Mouse (Mus musculus): ENCODE results near the gene Upk3bl. TPM values are rescaled to one million over a fixed set of nuclear protein-coding genes. Genes with fewer than 3 reads are reported as not detected.
"Not testable (repeated sequence)": the region's sequence is repeated elsewhere in the genome, so short reads cannot be mapped to it uniquely, and the experiment has no call there.

The Upk3bl gene
- polyA plus RNA-seq, 1 experiment from 2014 or later, result not detected

GRCm38 (mm10) chr5:136051231-136052085, 2.8 kb upstream of the Upk3bl start:
- Histone ChIP-seq H3K27ac (peak overlapping the region; percentile 60), H3K9me3 (no peaks in the 10 kb centered on the region), H3K4me2 (no peak overlapping the region), H3K9ac (no peak overlapping the region), H3K27me3 (no peaks in the 10 kb centered on the region), H3K4me3 (no peak overlapping the region), H3K4me1 (replicated peaks) (peaks cover 12% of the 10 kb centered on the region), H3K36me3 (no peaks in the 10 kb centered on the region)
- WGBS, result 5% methylated on average over 10 of the region's 10 CpGs
- ATAC-seq (ENCODE audit: low FRiP score), result peak; percentile 80

GRCm38 (mm10) chr5:136052861-136053655, 1.2 kb upstream of the Upk3bl start:
- no peak for ATAC-seq (ENCODE audit: low FRiP score)
- H3K9me3 ChIP-seq, result no peaks in the 10 kb centered on the region
- no peaks in the 10 kb centered on the region for H3K36me3 ChIP-seq
- no peak overlapping the region for H3K9ac ChIP-seq
- peaks cover 15% of the 10 kb centered on the region for H3K4me1 ChIP-seq (replicated peaks)
- H3K27ac ChIP-seq, result no peak overlapping the region
- H3K27me3 ChIP-seq, result no peaks in the 10 kb centered on the region
- H3K4me3 ChIP-seq, result no peak overlapping the region
- H3K4me2 ChIP-seq, result no peak overlapping the region
- 83% methylated on average over 8 of the region's 8 CpGs for WGBS

- H3K4me2 ChIP-seq, result no peak overlapping the region
- 47% methylated on average over 4 of the region's 4 CpGs for WGBS
- H3K27ac ChIP-seq, result no peak overlapping the region
- 0 out of 2 replicates have a peak, but pooled peaks cover 3% of the 10 kb centered on the region for H3K27me3 ChIP-seq
- ATAC-seq (ENCODE audit: low FRiP score), result no peak
- H3K4me1 ChIP-seq (replicated peaks), result peaks cover 15% of the 10 kb centered on the region
- H3K9me3 ChIP-seq, result no peaks in the 10 kb centered on the region
- H3K4me3 ChIP-seq, result no peak overlapping the region
- no peaks in the 10 kb centered on the region for H3K36me3 ChIP-seq
- no peak overlapping the region for H3K9ac ChIP-seq
These were observed 1.8 kb downstream of the Upk3bl start for GRCm38 (mm10) chr5:136056062-136056461.

GRCm38 (mm10) chr5:136057085-136057484, 2.8 kb downstream of the Upk3bl start:
- no peak for ATAC-seq (ENCODE audit: low FRiP score)
- H3K27ac ChIP-seq, result no peak overlapping the region
- H3K27me3 ChIP-seq, result 0 out of 2 replicates have a peak, but pooled peaks cover 3% of the 10 kb centered on the region
- H3K9me3 ChIP-seq, result no peaks in the 10 kb centered on the region
- no peak overlapping the region for H3K4me3 ChIP-seq
- no peaks in the 10 kb centered on the region for H3K36me3 ChIP-seq
- peaks cover 5% of the 10 kb centered on the region for H3K4me1 ChIP-seq (replicated peaks)
- no peak overlapping the region for H3K4me2 ChIP-seq
- H3K9ac ChIP-seq, result 0 out of 2 replicates have a peak overlapping the region, but pooled peaks have one; percentile 29
- WGBS, result 32% methylated on average over 8 of the region's 8 CpGs

GRCm38 (mm10) chr5:136061567-136061966, 7.3 kb downstream of the Upk3bl start:
- 0 out of 2 replicates have a peak, but pooled peaks cover 4% of the 10 kb centered on the region for H3K4me1 ChIP-seq (replicated peaks)

GRCm38 (mm10) chr5:136063920-136064319, 9.6 kb downstream of the Upk3bl start:
- Histone ChIP-seq H3K36me3 (no peaks in the 10 kb centered on the region), H3K9me3 (0 out of 2 replicates have a peak, but pooled peaks cover 3% of the 10 kb centered on the region), H3K4me1 (replicated peaks) (no peaks in the 10 kb centered on the region), H3K27ac (no peak overlapping the region), H3K27me3 (peaks cover 6% of the 10 kb centered on the region; the same call in 1 of the 2 replicates), H3K9ac (no peak overlapping the region), H3K4me3 (no peak overlapping the region), H3K4me2 (no peak overlapping the region)
- 86% methylated on average over 10 of the region's 10 CpGs for WGBS
- ATAC-seq (ENCODE audit: low FRiP score), result no peak

More at GRCm38 (mm10) chr5:136061567-136061966, 7.3 kb downstream of the Upk3bl start:
- 9% methylated on average over 12 of the region's 12 CpGs for WGBS
- H3K27me3 ChIP-seq, result 0 out of 2 replicates have a peak, but pooled peaks cover 3% of the 10 kb centered on the region
- no peak overlapping the region for H3K9ac ChIP-seq
- no peak overlapping the region for H3K27ac ChIP-seq
- H3K4me3 ChIP-seq, result no peak overlapping the region
- 0 out of 2 replicates have a peak, but pooled peaks cover 3% of the 10 kb centered on the region for H3K9me3 ChIP-seq
- ATAC-seq (ENCODE audit: low FRiP score), result no peak
- H3K4me2 ChIP-seq, result no peak overlapping the region
- no peaks in the 10 kb centered on the region for H3K36me3 ChIP-seq

- not testable (repeated sequence) for H3K36me3 ChIP-seq; H3K9me3 ChIP-seq; H3K4me3 ChIP-seq; H3K27me3 ChIP-seq; H3K4me2 ChIP-seq; ATAC-seq (ENCODE audit: low FRiP score); H3K27ac ChIP-seq; H3K9ac ChIP-seq; H3K4me1 ChIP-seq (replicated peaks)
- WGBS, result 85% methylated on average over 11 of the region's 11 CpGs
These were observed 12.3 kb downstream of the Upk3bl start for GRCm38 (mm10) chr5:136066404-136067148.

- no peaks in the 10 kb centered on the region for H3K36me3 ChIP-seq
- WGBS, result 67% methylated on average over 2 of the region's 2 CpGs
- H3K9me3 ChIP-seq, result 0 out of 2 replicates have a peak, but pooled peaks cover 3% of the 10 kb centered on the region
- no peak overlapping the region for H3K9ac ChIP-seq
- peaks cover 3% of the 10 kb centered on the region; the same call in 1 of the 2 replicates for H3K27me3 ChIP-seq
- H3K4me2 ChIP-seq, result no peak overlapping the region
- H3K27ac ChIP-seq, result no peak overlapping the region
- H3K4me1 ChIP-seq (replicated peaks), result no peaks in the 10 kb centered on the region
- no peak overlapping the region for H3K4me3 ChIP-seq
- no peak for ATAC-seq (ENCODE audit: low FRiP score)
These were observed 15.1 kb downstream of the Upk3bl start for GRCm38 (mm10) chr5:136069411-136069810.

- no peaks in the 10 kb centered on the region for H3K9me3 ChIP-seq
- WGBS, result 61% methylated on average over 6 of the region's 6 CpGs
- H3K4me3 ChIP-seq, result no peak overlapping the region
- no peak overlapping the region for H3K27ac ChIP-seq
- H3K4me1 ChIP-seq (replicated peaks), result 0 out of 2 replicates have a peak, but pooled peaks cover 5% of the 10 kb centered on the region
- H3K36me3 ChIP-seq, result no peaks in the 10 kb centered on the region
- no peak for ATAC-seq (ENCODE audit: low FRiP score)
- H3K27me3 ChIP-seq, result no peaks in the 10 kb centered on the region
- H3K4me2 ChIP-seq, result no peak overlapping the region
- H3K9ac ChIP-seq, result no peak overlapping the region
These were observed 18.8 kb downstream of the Upk3bl start for GRCm38 (mm10) chr5:136073051-136073450.

GRCm38 (mm10) chr5:136073526-136073925, 19.2 kb downstream of the Upk3bl start:
- ATAC-seq (ENCODE audit: low FRiP score), result no peak

GRCm38 (mm10) chr5:136075076-136075475, 20.8 kb downstream of the Upk3bl start:
- Histone ChIP-seq H3K4me1 (replicated peaks) (0 out of 2 replicates have a peak, but pooled peaks cover 5% of the 10 kb centered on the region), H3K9me3 (no peaks in the 10 kb centered on the region), H3K9ac (no peak overlapping the region), H3K36me3 (no peaks in the 10 kb centered on the region), H3K27me3 (no peaks in the 10 kb centered on the region), H3K27ac (no peak overlapping the region), H3K4me2 (no peak overlapping the region), H3K4me3 (no peak overlapping the region)
- ATAC-seq (ENCODE audit: low FRiP score), result no peak
- WGBS, result 97% methylated on average over 5 of the region's 5 CpGs

More at GRCm38 (mm10) chr5:136073526-136073925, 19.2 kb downstream of the Upk3bl start:
- Histone ChIP-seq H3K4me2 (no peak overlapping the region), H3K9me3 (no peaks in the 10 kb centered on the region), H3K4me1 (replicated peaks) (0 out of 2 replicates have a peak, but pooled peaks cover 5% of the 10 kb centered on the region), H3K9ac (no peak overlapping the region), H3K36me3 (no peaks in the 10 kb centered on the region), H3K27ac (no peak overlapping the region), H3K27me3 (no peaks in the 10 kb centered on the region), H3K4me3 (no peak overlapping the region)
- WGBS, result 70% methylated on average over 11 of the region's 11 CpGs

Data from hindbrain, embryonic 13.5 days (tissue).